Mouse (Mus musculus) gastrocnemius, postnatal 4 days (tissue): Measurements from ENCODE around the gene Chaf1b. TPM values are rescaled to one million over a fixed set of nuclear protein-coding genes. Genes with fewer than 3 reads are reported as not detected.

Experiments used
- DNase-seq, 2 experiments: peaks; one replicate each; pipeline ENCODE4 v3.0.0; 2021 to 2022; ENCODE audit warnings: low spot score in 2 of 2, mixed read lengths in 2 of 2
- total RNA-seq, 2 experiments: library from RNA; stranded (reverse); gene quantifications; 2 replicates each; pipeline ENCODE4 v1.2.3; 2021

The Chaf1b gene
- total RNA-seq, 2 experiments from 2014 or later, result 13.7 to 13.8 TPM

GRCm38 (mm10) chr16:93942796-93943502 is 59.2 kb downstream of the Chaf1b start:
- no peak for DNase-seq

- no peak for DNase-seq
Measured at GRCm38 (mm10) chr16:93944301-93944700, 60.6 kb downstream of the Chaf1b start.

GRCm38 (mm10) chr16:93947396-93947795 is 63.7 kb downstream of the Chaf1b start:
- DNase-seq, result no peak

Other genes starting within 250 kb of the Chaf1b start
- 1 to 10 TPM; 6.8 to 7.9 TPM for gene Cbr3, start 200.7 kb upstream of the Chaf1b start, total RNA-seq
- 10 to 100 TPM; 32.0 to 35.0 TPM for gene Dop1b, start 172.0 kb upstream of the Chaf1b start, total RNA-seq
- 10 to 100 TPM; 35.5 to 50.6 TPM for gene Morc3, start 51.8 kb upstream of the Chaf1b start, total RNA-seq
- gene Cldn14, start 124.9 kb downstream of the Chaf1b start, total RNA-seq, result under 1 TPM in 1 of 2 experiments, not detected in 1; 0.21 TPM
- gene Sim2, start 201.0 kb downstream of the Chaf1b start, total RNA-seq, result 10 to 100 TPM; 14.0 to 14.4 TPM